Mouse (Mus musculus) heart, embryonic 11.5 days (tissue): ENCODE measurements at regions not wholly inside any gene's neighbourhood (a gene's known extent, or its start where the extent isn't known, plus 50 kb on each side); places are given as distances from the start of the nearest gene placed in this dataset.
A peak's percentile ranks its signal among the peaks of the same experiment; 100 is the strongest.

Experiments used
- ATAC-seq: fragments of 200-750 bp; cut with Nextera tagmentation; replicated peaks from 2 replicates; pipeline ENCODE4 v1.8.0; 2017; ENCODE audit warnings: moderate library complexity; ENCODE audit not compliant: insufficient number of reproducible peaks, low FRiP score, low TSS enrichment
- H3K27ac ChIP-seq: fragments of 300-500 bp; sonication (generic); 2 replicates; pipeline ENCODE4 v1.5.1; 2014; ENCODE audit warnings: mild to moderate bottlenecking, low read depth, low read length
- H3K27me3 ChIP-seq: fragments of 300-500 bp; sonication (generic); 2 replicates; pipeline ENCODE4 v1.6.1; 2014; ENCODE audit warnings: mild to moderate bottlenecking, low read length, mixed read lengths; ENCODE audit not compliant: control insufficient read depth, insufficient read depth
- H3K36me3 ChIP-seq: fragments of 300-500 bp; sonication (generic); 2 replicates; pipeline ENCODE4 v1.6.1; 2014; ENCODE audit warnings: mild to moderate bottlenecking, low read length, moderate library complexity, mixed read lengths; ENCODE audit not compliant: control insufficient read depth, insufficient read depth
- H3K4me1 ChIP-seq: fragments of 300-500 bp; sonication (generic); 2 replicates; pipeline ENCODE4 v1.6.1; 2014; ENCODE audit warnings: low read length; ENCODE audit not compliant: control insufficient read depth, insufficient read depth
- H3K4me2 ChIP-seq: fragments of 300-500 bp; sonication (generic); 2 replicates; pipeline ENCODE4 v1.6.1; 2014; ENCODE audit warnings: mild to moderate bottlenecking, moderate library complexity
- H3K4me3 ChIP-seq: fragments of 300-500 bp; sonication (generic); 2 replicates; pipeline ENCODE4 v1.5.1; 2014; ENCODE audit warnings: low read depth, low read length
- H3K9ac ChIP-seq: fragments of 300-500 bp; sonication (generic); 2 replicates; pipeline ENCODE4 v1.6.1; 2014; ENCODE audit warnings: mild to moderate bottlenecking, low read depth, low read length, moderate library complexity
- H3K9me3 ChIP-seq: fragments of 300-500 bp; sonication (generic); replicated peaks from 2 replicates; pipeline ENCODE4 v1.6.1; 2016; ENCODE audit warnings: low read length; ENCODE audit not compliant: control insufficient read depth
- WGBS: fragments of 180-500 bp; shearing (Covaris S2); extraction: QIAGEN DNeasy Blood & Tissue Kit; methylation state at CpG from one replicate; pipeline ENCODE4 v1.1.7; 2014; ENCODE audit not compliant: insufficient replicate concordance; 5-methylcytosine and 5-hydroxymethylcytosine counted together

DNA sequence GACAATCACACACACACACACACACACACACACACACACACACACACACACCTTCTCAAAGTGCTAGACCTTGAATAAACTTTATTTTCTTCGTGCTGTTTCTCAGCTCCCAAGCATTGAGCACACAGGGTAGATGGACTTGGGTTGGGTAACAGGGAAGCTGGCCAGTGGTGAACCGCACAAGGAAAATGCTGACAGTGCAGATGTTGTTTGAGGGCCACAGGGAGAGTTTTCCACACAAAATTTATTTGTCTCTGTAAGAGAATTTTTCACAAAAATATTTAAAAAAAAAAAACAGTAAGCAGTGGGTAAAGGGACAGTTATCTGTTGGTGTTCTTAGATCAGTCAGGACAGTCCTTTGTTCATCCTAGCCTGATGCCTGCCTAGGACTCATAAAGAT is 110.8 kb upstream of the Usp24 start:
- Histone ChIP-seq H3K9ac (no peak overlapping the region), H3K4me1 (peaks cover 3% of the 10 kb centered on the region; the same call in 1 of the 2 replicates), H3K4me3 (no peak overlapping the region), H3K36me3 (no peaks in the 10 kb centered on the region), H3K27me3 (no peaks in the 10 kb centered on the region), H3K9me3 (no peaks in the 10 kb centered on the region), H3K27ac (no peak overlapping the region), H3K4me2 (no peak overlapping the region)
- ATAC-seq: no peak
- 79% methylated on average over 2 of the region's 2 CpGs for WGBS

- Histone ChIP-seq H3K9me3 (no peaks in the 10 kb centered on the region), H3K9ac (no peak overlapping the region), H3K27me3 (no peaks in the 10 kb centered on the region), H3K4me3 (no peak overlapping the region), H3K4me1 (no peaks in the 10 kb centered on the region; the same call in 1 of the 2 replicates), H3K27ac (no peak overlapping the region), H3K36me3 (no peaks in the 10 kb centered on the region), H3K4me2 (no peak overlapping the region)
- 43% methylated on average over 2 of the region's 2 CpGs for WGBS
- ATAC-seq: peak; percentile 19
Observed at GRCm38 (mm10) chr4:106206023-106206422, 110.0 kb upstream of the Usp24 start.

DNA sequence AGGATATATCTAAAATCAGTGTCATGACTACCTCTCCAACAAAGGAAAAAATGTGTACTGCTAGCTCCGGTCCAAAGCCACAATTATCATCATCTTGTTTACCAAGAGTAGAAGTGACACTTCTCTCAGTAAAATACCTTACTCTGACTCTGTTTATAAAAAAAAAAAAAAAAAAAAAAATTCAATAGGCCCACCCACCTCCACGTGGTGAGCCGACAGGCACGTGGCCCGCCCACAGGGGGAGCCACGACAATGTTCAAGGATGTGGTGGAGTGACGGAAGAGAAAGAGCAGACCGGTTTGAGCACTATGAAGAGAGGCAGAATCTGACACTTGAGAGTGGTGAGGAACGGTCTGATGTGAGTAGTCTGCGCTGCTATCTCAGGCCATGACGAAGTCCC is 106.5 kb upstream of the Usp24 start:
- no peak overlapping the region for H3K27ac ChIP-seq
- H3K4me3 ChIP-seq: no peak overlapping the region
- no peak overlapping the region for H3K4me2 ChIP-seq
- no peaks in the 10 kb centered on the region; the same call in 1 of the 2 replicates for H3K4me1 ChIP-seq
- H3K9me3 ChIP-seq: no peaks in the 10 kb centered on the region
- H3K9ac ChIP-seq: no peak overlapping the region
- WGBS: 60% methylated on average over 11 of the region's 11 CpGs
- no peaks in the 10 kb centered on the region for H3K36me3 ChIP-seq
- ATAC-seq: no peak
- no peaks in the 10 kb centered on the region for H3K27me3 ChIP-seq

- WGBS: 89% methylated on average over 1 of the region's 1 CpGs
- Histone ChIP-seq H3K4me2 (no peak overlapping the region), H3K27me3 (no peaks in the 10 kb centered on the region), H3K27ac (no peak overlapping the region), H3K36me3 (no peaks in the 10 kb centered on the region), H3K9ac (no peak overlapping the region), H3K4me1 (no peaks in the 10 kb centered on the region; the same call in 1 of the 2 replicates), H3K4me3 (no peak overlapping the region), H3K9me3 (no peaks in the 10 kb centered on the region)
- no peak for ATAC-seq
Observed at GRCm38 (mm10) chr4:106209975-106210374, 106.0 kb upstream of the Usp24 start.

DNA sequence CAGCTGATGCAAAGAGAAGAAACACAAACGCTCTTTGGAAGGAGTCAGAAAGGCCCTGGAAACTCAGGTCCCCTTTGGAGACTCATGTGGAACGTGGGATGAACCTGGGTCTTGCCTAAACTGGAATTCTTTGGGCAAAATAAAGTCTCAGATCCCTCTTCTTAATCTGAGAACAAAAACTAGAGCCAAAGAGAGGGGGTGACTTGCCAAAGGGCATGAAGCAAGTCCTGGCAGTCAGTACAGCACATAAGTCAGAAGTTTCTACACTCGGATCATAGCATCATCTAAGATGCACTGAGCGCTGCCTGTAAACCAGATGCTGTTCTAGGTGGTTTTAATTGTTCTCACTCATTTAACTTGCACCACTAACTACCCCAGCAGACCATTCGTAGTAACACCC is 101.8 kb upstream of the Usp24 start:
- 76% methylated on average over 5 of the region's 5 CpGs for WGBS
- Histone ChIP-seq H3K27me3 (0 out of 2 replicates have a peak, but pooled peaks cover 2% of the 10 kb centered on the region), H3K27ac (no peak overlapping the region), H3K36me3 (no peaks in the 10 kb centered on the region), H3K9me3 (no peaks in the 10 kb centered on the region), H3K4me1 (no peaks in the 10 kb centered on the region), H3K4me3 (no peak overlapping the region), H3K9ac (no peak overlapping the region), H3K4me2 (no peak overlapping the region)
- ATAC-seq: no peak

GRCm38 (mm10) chr4:106220621-106221020 is 95.4 kb upstream of the Usp24 start:
- no peaks in the 10 kb centered on the region for H3K27me3 ChIP-seq
- no peak overlapping the region for H3K9ac ChIP-seq
- no peak for ATAC-seq
- WGBS: 82% methylated on average over 9 of the region's 9 CpGs
- no peak overlapping the region for H3K4me2 ChIP-seq
- H3K27ac ChIP-seq: no peak overlapping the region
- H3K36me3 ChIP-seq: no peaks in the 10 kb centered on the region
- H3K9me3 ChIP-seq: no peaks in the 10 kb centered on the region
- no peak overlapping the region for H3K4me3 ChIP-seq
- H3K4me1 ChIP-seq: no peaks in the 10 kb centered on the region

DNA sequence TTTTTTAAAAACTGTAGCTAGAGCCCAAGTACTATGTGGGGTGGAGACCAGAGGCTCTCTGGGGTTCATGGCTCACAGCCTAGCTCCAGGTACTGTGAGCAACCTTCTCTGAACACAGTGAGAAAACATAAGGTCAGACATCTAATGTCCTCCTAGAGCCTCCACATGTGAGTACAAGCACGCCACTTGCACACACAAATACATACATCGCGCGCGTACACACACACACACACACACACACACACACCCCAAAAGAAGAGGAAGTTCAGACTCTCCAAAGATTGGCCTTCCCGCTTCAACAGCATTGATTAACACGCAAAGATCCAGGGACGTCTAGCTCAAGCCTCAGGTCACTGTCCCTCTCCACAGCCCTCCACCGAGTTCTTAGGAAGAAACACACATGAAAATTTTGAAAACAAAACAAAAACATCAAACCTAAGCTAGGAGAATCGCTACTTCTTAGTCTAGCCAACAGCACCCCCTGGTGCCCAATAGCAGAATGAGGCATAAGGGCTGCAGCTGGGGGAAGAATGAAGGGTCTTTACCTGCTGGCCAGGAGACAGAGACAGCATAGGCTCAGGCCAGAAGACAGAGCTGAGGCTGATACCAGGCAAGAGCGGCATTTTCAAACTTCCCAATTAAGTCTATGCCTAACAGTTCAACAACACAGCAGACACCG is 90.7 kb upstream of the Usp24 start:
- no peaks in the 10 kb centered on the region for H3K27me3 ChIP-seq
- H3K9me3 ChIP-seq: no peaks in the 10 kb centered on the region
- 0 out of 2 replicates have a peak overlapping the region, but pooled peaks have one; percentile 27 for H3K4me2 ChIP-seq
- H3K27ac ChIP-seq: no peak overlapping the region
- H3K4me1 ChIP-seq: no peaks in the 10 kb centered on the region
- no peak overlapping the region for H3K9ac ChIP-seq
- no peak overlapping the region for H3K4me3 ChIP-seq
- ATAC-seq: no peak
- 48% methylated on average over 12 of the region's 12 CpGs for WGBS
- H3K36me3 ChIP-seq: no peaks in the 10 kb centered on the region

DNA sequence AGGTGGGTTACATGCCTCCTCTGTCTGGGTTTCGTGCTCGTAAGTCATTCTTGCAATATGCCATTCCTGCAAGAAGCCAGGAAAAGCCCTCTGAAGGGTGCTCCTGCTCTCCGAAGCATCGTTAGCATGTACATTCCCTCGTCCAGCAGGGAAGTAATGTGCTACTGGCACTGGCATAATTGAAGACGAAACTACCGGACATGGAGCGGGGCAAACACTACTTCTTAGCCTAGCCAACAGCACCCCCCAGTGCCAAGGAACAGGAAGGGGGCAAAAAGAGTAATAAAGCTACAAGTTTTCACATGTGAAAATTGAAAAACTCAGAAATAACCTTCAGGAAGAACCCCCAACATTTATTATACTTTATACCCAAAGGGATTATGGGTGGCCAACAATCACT is 88.6 kb upstream of the Usp24 start:
- 64% methylated on average over 8 of the region's 8 CpGs for WGBS

GRCm38 (mm10) chr4:106228534-106228933 is 87.5 kb upstream of the Usp24 start:
- Histone ChIP-seq H3K4me2 (no peak overlapping the region), H3K4me3 (no peak overlapping the region), H3K27me3 (no peaks in the 10 kb centered on the region), H3K9me3 (no peaks in the 10 kb centered on the region), H3K4me1 (0 out of 2 replicates have a peak, but pooled peaks cover 6% of the 10 kb centered on the region), H3K36me3 (no peaks in the 10 kb centered on the region), H3K27ac (no peak overlapping the region), H3K9ac (no peak overlapping the region)
- ATAC-seq: no peak
- WGBS: 44% methylated on average over 9 of the region's 9 CpGs

More for the DNA sequence above, 88.6 kb upstream of the Usp24 start:
- Histone ChIP-seq H3K9ac (no peak overlapping the region), H3K27me3 (no peaks in the 10 kb centered on the region), H3K36me3 (no peaks in the 10 kb centered on the region), H3K4me3 (no peak overlapping the region), H3K27ac (no peak overlapping the region), H3K4me2 (no peak overlapping the region), H3K4me1 (0 out of 2 replicates have a peak, but pooled peaks cover 3% of the 10 kb centered on the region), H3K9me3 (no peaks in the 10 kb centered on the region)
- ATAC-seq: no peak
